Mouse (Mus musculus): ENCODE measurements at regions not wholly inside any gene's neighbourhood (a gene's known extent, or its start where the extent isn't known, plus 50 kb on each side); places are given as distances from the start of the nearest gene placed in this dataset.

DNA sequence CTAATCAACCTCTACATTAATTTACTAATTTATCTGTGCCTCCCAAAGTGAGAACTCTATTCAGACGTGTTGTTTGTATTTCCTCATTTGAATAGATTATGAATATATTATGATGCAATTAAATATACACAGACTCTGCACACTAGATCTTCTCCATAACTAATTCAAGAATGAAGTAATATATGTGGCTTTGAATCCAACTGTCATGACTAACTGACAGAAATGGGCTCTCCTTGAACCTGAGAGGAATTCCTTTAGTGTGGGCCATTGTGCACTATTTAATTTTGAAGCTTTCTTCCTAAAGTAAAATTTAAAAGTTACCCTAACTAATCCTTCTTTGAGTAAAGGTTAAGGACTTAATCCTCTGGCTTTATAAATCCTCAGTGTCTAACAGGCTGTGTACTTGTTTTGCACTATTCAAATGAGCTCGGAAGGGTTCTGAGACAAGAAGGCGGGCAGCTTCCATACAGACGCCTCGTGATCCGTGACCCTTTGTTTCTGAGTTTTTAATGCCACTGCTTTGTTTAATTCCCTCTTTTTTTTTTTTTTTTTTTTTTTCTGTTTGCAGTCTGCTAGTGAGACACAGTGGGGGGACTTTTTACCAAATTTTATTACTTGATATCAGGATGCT is 128.0 kb upstream of the Sox2 start:
- no peak for DNase-seq

- DNase-seq, result no peak
Measured at GRCm38 (mm10) chr3:34521357-34522053, 128.7 kb upstream of the Sox2 start.

DNA sequence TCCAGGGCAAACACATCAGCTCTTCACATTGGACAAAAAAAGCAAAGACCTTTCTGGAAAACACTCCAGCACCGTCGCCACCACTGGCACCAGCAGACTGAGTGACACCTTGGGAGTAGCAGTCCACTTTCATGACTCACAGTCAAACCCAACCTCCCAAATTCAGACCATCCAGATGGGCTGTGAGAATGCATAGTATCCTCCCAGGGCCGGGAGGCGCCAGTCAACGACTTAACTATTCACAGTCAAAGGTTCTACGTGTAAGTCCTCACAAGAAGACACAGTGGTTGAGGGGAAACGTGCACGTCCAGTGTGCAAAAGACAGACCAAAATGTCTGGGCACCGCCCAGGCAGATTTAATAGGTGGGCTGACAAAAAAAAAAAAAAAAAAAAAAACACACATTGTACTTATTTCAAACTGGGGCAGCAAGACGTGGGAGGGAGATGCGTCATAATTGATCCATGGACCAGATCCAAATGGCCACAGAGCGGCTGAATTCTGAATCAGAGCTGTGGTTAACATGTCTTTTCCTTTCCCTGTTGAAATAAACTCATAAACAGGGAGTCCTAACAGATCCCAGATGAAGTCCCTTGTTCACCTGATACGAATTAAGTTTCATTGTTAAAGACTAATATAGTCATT is 137.6 kb upstream of the Sox2 start:
- DNase-seq, result no peak

DNA sequence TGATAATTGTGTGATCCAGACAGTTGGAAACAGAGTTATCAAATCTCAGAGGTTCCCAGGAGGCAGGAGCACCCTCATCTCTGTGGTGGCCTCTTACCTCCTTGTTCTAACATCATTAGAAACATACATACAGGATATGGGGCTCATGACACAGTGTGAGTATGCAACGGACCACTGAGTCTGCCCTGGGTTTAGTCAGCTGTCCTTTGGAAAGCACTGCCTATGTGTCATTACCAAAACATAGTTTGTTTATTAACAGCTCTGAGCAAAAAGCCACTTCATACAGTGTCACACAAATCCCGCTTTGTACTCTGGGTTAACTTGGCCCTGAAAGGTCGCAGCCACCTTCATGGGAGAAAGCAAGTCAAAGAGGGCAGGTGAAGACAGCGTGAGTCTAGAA is 139.5 kb upstream of the Sox2 start:
- no peak for DNase-seq

DNA sequence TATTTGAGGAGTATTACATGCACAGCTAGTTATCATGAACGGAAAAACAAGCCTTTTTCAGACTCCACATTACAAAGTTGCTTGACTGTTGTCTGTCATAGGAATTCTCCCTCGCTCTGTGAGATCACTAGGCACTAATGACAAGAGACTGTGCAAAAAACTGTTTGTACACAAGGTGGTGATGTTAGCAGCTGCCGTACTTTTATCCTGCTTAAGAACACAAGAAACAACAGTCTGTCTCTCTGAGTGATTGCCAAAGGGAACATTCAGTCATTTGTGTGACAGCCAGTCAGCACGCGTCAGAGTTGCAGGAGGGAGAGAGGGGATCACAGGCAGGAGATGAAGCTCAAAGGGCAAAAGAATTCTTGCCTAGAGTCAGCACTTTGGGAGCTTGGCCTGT is 141.0 kb upstream of the Sox2 start:
- peak in 1 of 2 experiments; percentile 8 for DNase-seq

DNA sequence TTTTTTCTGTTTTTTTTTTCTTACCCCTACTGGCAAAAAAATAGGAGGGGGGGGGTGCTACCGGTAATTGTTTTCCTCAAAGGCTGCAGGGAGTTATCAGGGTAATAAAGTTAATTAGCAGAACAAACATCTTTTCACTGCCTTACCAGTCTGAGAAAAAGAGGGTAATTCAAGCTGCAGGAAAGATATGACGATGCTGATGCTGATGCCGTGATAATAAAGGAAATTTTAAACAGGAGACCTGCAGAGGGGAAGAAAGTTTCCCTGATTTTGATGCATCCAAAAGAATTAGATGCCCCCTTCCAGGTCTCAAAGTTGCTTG is 145.7 kb upstream of the Sox2 start:
- no peak for DNase-seq

DNA sequence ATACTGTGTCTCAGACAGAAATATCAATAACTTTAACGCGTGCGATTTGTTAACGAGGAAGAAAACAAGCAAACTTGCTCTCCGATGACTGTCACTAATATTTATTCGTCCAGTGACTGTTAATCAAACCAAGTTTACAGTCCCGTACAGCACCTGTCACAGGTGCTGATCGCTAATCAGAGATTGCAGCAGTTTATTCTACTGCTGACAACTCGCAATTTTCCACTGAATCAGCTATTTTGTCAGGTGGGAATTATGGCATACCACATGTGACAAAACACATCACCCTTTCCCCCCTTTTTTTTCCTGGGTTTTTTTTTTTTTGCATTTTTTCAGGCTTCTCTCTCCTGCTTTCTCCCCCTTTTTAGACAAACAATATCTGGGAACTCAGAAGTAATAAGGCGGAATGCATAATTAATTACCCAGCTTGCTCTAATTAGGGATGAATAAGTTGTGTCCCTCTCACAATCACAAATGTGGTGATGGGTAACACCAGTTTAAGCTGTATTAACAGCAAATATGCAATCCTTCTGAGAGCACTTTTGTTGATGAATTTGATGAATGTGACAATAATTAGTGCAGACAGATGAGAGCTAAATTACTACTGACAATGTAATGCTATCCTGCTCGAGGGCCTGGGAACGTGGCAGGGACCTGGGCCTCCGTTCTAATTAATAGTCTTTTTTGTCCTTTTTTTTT is 146.2 kb upstream of the Sox2 start:
- DNase-seq, result no peak

DNA sequence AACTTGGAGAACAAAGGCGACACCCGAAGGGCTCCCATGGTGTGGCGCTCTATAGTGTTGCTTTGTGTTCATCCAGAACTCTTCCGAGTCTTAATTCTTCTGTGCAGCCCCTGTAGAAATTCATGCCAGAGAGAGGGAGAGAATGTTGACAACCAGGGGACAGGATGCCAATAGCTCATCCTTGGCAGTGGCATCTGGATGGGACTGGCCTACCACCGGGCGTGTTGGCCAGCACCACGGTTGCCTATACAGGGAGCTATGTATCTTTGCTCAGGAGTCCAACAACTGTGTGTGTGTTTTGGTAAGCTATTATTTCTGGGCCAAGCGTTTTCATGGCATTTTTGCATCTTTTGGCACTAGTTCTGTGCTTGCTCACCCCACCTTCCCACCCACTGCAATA is 153.4 kb upstream of the Sox2 start:
- DNase-seq, result no peak

DNA sequence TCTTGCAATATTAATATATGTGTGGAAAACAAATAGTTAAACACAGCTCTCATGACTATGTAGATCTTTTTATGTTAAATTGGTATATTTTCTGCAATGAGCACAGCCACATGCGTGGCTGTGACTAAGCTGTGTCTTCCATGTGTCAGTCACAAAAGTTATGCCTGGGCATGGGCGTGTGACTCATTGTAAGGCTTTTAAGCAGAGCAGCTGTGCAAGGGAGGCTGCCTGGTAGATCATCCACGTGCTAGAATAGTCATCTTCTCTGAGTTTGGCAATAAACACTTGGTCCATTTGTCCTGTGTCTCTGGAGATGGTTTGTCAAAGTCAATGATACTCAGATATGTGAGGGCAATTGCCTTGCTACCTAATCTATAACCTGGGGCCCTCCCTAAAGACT is 154.6 kb upstream of the Sox2 start:
- DNase-seq, result no peak

DNA sequence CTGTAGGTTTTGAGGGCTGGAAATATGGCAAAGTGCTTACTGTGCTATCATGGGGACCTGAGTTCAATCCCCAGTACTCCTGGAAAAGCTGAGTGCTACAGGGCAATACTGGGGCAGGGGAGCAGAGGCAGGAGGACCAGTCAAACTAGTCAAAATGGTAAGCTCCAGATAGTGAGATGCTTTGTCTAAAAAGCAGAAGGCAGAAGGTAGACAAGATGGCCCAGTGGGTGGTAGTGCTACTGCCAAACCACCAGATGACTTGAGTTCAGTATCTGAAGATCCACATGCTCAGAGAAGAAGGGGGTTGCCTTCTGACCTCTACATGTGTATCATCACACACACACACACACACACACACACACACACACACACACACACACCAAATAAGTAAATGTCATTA is 156.3 kb upstream of the Sox2 start:
- DNase-seq, result no peak

- DNase-seq, result no peak
Measured at GRCm38 (mm10) chr3:34489008-34489407, 161.2 kb upstream of the Sox2 start.

GRCm38 (mm10) chr3:34486441-34487050 is 163.7 kb upstream of the Sox2 start:
- peak; percentile 15 to 30 for DNase-seq

GRCm38 (mm10) chr3:34485345-34486223 is 164.6 kb upstream of the Sox2 start:
- peak; percentile 56 to 77 for DNase-seq

DNA sequence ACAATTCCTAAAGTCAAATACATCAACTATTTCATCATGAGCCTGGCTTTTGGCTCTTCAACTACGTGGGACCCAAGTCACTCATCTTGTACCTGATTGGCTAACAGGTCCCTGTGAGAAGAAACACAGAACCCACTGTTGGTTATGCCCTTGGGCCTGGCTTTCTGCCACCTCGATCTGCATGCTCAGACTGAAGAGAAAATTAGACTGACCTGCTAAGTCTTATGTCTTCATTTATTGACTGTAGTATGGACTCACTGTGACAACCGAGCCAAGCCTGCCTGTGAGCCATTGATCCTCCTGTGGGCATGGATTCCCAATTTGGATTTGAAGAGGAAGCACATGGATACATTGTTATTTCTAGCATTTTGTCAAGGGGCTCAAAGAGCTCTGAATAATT is 166.3 kb upstream of the Sox2 start:
- DNase-seq, result peak in 1 of 2 experiments; percentile 4

DNA sequence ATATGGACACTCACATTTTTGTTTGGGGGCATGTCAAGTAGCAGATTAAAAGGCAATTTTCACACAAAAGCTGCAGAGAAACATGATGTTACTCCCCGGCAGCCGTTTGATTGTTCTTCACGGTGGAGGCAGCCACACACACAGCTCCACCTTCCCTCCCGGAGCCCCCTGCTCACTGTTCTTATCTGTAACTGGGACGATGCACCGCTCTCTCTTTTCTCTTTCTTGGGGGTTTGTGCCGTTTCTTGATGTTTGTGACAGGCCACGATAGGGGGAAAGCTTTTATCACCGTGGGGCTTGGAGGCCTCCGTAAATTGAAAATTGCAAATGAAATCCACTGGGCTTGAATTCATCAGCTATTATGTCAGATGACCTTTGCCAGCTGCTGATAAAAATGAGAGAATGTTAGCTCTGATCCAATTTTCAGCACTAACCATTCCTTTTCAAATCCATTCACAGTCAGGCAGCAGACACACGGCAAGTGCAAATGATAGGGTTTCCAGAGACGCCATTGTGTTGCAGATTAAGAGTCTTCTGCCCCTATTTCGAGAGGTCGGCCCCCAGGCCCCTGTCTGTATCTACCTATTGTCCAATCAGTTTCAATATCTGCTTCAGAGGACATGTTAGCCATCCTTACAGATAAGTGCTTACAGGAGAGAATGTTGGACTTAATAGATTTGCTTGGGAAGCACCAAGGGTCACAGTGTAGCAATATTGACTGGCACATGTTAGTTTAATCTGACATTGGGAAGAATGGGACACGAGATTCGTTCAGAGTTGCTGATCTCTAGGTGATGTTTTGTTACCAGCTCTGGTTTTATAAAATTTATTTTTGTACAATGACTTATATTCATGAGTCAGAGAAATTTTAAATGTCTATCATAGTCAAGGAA is 168.1 kb upstream of the Sox2 start:
- no peak for DNase-seq

- no peak for DNase-seq
Measured at GRCm38 (mm10) chr3:34481314-34481713, 168.9 kb upstream of the Sox2 start.

DNA sequence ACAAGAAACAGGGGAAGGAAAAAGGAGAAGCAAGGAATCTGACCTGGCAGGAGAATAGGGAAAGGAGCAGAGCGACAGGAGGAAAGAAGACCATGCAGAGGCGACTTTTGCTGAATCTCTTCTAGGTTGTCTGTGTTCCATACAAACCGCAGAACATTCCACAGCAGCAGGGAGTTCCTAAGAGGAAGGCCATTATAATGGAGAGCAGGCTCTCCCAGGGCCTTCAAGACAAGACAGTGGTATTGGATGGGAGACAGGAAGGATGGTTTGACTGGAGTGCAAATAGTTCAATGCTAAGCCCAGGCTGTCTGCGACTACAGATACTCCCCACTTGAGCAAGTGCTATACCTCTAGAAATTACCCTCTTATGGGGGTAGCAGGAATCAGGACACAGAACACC is 176.1 kb upstream of the Sox2 start:
- DNase-seq, result no peak

DNA sequence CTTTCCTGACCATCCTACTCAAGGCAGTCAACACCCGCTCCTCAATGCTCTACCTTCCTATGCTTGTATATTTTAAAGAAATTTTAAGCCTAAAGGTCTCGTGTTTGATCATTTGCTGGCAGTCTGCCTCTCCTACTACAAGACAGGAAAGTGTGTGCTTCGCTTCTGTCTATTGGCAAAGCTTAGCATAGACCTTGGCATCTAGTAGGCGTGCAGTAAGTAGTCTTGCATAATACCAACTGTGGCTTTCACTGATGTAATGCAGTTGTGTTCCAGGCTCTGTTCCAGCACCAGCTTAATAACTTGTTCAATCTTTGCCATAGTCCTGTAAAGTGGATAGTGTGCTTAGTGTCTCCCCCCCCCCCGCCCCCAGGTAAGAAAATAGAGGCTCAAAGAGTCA is 179.5 kb upstream of the Sox2 start:
- no peak for DNase-seq

DNA sequence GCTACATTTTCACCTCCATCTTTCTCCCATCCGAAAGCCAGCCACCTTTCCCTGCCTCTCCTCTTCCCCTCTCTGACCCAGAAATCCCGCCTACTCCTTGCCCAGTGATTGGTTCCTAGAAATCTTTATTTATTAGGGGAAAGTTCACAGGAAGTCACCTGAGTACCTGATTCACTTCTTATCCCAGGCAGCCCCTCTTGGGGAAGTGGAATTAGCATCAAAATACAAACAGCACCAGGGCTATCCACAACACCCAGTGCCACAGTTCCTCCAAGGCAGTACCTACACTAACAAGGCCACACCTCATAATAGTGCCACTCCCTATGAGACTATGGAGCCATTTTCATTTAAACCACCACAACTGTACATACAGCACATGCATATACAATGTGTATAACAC is 180.3 kb upstream of the Sox2 start:
- DNase-seq, result no peak

GRCm38 (mm10) chr3:34466312-34466711 is 183.9 kb upstream of the Sox2 start:
- no peak for DNase-seq
